Mouse (Mus musculus): ENCODE measurements around the gene Asb2.

The Asb2 gene

DNA sequence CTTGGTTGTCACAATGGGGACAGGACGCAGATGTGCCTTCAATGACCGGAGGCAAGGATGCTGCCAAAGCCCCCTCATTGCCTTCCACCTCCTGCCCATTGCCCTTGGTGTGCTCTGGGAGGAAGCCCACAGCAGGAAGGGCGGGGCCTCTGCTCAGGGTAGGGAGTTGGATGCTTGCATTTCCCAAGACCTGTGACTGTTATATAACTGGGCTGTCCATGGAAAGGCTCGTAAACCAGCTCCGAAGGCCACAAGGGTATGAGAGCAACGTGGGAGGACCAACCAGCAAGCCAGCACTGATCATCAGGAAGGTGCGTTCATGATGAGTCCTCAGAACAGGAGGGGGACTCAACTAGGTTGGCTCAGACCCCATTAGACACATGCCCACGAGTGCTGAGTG, 5.0 kb upstream of the Asb2 start:
- WGBS, result 86% methylated on average over 8 of the region's 8 CpGs

DNA sequence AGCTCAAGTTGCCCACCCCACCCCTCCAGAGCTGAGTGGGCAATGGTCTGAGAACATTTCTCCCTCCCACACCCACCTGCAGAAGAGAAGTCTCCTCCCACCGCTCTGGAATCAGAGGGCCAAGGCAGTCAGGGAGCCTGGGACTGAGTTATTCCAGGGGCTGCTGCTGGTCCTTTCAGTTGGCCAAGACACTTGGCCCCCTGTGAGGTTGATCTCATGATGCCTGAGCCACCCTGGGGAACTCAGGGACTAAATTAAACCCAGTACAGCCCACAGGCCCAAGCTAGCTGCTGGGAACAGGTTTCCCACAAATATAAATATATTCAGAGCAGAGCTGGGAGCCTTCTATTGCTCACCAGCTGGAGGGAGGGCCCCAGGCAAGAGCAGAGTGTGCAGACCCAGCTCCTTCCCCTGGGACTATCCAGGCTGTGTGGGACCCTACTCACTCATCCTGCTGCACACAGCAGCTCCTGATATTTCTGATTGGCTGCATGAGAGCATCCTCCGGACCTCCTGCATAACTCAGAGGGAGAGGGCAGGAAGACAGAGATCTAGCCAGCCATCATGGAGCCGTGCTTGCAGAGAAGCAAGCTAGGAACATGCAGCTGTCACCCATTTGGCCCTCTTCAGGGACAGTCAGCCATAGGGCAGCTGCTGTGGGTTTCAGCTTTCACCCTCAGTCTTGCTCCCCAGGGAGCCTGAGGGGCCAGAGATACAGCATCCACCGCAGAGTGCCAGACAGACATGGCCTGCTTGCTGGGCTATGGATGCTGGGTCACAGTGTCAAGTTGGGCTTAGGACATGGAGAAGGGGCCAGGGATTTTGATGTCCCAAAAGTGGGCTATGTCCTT, 3.4 kb upstream of the Asb2 start:
- WGBS, result 53% methylated on average over 4 of the region's 4 CpGs

- WGBS, result 28% methylated on average over 8 of the region's 8 CpGs
These were observed 2.4 kb upstream of the Asb2 start for GRCm38 (mm10) chr12:103358216-103358615.

DNA sequence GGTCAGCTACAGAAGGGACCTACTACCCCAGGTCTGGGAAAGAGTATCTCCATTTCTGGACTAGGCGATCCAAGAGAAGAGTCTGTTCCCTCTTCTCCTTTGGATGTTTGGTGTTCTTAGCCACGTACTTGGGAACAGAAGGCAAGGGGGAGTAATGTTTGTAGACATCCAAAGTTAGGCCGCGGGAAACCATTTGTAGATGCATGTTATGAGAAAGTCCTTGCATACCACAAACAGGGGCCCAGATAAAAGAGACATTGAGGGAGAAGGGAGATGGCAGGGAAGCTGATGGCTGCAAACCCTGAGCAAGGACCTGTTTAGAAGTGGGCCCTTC, 581 bp upstream of the Asb2 start:
- 51% methylated on average over 4 of the region's 4 CpGs for WGBS

DNA sequence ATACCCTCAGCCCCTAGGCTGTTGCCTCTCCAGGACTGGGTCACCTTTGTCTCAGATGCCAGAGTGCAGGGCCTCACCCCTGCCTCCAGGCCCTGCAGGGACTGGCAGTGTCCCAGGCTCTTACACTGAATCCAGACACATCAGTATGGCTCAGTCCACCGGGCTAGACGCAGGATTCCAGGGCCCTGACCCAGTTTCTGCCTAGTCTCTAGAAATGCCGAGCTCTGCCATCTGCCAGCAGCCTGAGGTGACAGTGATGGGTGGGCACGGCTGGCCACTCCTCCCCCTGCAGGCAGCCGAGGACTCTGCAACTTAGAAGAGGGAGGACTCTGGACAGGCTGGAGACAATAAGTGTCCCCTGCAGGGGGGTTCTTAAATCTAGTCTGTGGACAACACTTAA, 2.3 kb downstream of the Asb2 start:
- 17% methylated on average over 5 of the region's 5 CpGs for WGBS

DNA sequence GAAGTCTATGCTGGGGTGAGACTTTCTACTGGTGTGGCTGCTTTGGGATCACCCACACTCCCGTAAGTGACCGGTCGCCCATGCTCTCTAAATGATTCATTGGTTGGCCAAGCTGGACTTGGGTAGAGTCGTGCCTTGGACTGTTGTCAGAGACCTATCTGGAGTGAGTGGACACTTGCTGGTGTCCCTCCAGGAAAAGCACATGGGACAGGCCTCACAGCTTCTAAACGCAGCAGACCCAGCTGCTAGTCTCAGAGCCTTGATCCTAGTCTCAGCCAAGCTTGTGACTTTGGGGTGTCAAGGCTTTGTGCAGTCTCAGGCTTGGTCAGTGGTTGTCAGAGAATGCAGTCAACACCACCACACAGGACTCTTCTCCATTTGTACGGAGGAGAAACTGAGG, 3.1 kb downstream of the Asb2 start:
- 88% methylated on average over 6 of the region's 6 CpGs for WGBS

DNA sequence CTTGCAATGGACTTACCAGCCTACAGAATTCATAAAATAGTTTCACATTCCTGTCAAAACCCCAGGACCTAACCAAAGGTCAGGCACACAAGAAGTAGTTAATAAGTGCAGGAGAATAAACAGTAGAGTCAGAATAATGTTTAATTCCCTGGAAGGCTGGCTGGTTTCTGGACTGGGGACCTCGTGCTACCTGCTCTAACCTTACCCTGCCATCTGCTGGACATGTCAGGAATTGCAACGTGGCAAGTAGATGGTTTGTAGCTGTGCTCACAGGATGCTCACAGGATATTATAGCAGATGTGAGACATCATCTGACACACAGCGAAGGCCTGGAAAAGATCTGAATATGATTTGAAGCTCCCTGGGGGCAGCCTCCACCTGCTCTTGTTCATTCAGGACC, 7.3 kb downstream of the Asb2 start:
- 6% methylated on average over 3 of the region's 3 CpGs for WGBS

- WGBS, result 69% methylated on average over 5 of the region's 5 CpGs
These were observed 8.4 kb downstream of the Asb2 start for GRCm38 (mm10) chr12:103347406-103347805.

DNA sequence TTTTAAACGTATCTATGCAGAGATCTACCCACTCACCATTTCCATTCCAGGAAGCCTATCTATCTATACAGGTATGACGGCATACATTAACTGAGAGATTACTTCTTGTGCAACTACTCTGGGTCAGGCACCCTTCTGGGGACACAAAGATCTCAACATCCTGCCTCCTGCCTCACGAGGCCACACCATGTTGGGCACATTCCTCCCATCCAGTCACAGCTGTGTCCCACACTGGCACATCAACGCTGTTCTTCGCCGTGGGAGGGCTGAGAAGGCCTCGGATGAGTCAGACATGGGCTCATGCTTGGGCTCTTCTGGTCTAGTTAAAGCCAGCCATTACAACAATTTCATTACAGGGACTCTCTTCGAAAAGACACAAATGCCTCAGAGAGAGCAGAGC, 8.9 kb downstream of the Asb2 start:
- WGBS, result 46% methylated on average over 8 of the region's 8 CpGs

GRCm38 (mm10) chr12:103344934-103345333, 10.9 kb downstream of the Asb2 start:
- WGBS, result 89% methylated on average over 7 of the region's 7 CpGs

DNA sequence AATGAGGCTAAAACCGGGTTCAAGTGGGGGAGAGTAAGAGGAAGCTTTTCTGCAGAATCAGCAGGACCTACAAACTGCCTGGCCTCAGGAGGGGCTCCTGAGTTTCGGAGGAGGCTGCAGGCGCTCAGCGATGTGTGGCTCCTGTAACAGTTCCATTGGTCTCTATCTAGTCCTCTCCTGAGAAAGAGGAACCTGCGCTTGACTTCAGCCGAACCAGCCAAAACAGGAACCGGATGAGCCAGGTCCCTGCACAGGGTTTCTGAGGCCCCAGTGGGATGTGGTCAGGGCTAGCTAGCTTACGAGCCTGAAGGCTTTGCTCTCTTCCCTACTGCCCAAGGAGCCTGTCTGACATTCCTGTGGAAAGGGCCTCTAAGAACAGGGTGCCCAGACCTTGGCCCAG, 12.3 kb downstream of the Asb2 start:
- WGBS, result 82% methylated on average over 8 of the region's 8 CpGs

DNA sequence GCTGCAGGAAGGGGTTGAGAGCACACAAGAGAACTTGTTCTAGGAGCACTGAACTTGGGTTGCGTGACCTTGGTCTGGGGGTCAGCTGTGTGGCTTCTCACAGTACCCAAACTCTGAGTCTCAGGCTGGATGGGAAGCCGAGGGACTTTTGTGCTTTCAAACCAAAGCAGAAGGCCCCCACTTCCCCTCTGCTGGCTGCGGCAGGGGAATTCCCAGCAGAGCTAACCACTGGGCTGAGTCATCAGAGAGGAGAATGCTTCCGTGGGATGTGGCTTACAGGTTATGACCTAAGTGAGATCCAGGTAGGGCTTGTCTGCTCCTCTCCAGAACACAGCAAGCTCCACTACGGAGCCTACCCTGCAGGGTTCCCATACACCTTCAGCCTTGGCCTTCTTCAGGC, 14.6 kb downstream of the Asb2 start:
- WGBS, result 91% methylated on average over 5 of the region's 5 CpGs

- WGBS, result 78% methylated on average over 14 of the region's 14 CpGs
These were observed 17.5 kb downstream of the Asb2 start for GRCm38 (mm10) chr12:103338162-103338798.

DNA sequence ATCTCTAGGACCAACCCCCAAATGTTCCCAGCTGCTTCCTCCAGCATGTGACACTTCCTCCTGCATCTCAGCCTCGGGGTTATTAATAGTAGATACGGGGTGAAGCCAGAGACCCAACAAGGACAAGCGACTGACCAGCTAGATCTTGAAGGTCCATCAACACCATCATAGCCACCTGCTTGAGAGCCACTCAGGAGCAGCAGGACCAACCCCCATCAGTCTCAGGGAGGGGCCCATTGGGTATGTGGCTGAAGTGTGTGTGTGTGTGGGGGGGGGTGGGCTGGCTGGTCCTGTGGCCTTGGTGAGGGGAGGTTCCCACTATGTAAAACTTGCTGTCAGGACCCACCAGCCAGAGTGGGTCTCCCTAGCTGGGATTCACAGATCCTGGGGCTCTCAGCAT, 19.0 kb downstream of the Asb2 start:
- 71% methylated on average over 3 of the region's 3 CpGs for WGBS

GRCm38 (mm10) chr12:103333426-103333825, 22.4 kb downstream of the Asb2 start:
- WGBS, result 88% methylated on average over 15 of the region's 15 CpGs

DNA sequence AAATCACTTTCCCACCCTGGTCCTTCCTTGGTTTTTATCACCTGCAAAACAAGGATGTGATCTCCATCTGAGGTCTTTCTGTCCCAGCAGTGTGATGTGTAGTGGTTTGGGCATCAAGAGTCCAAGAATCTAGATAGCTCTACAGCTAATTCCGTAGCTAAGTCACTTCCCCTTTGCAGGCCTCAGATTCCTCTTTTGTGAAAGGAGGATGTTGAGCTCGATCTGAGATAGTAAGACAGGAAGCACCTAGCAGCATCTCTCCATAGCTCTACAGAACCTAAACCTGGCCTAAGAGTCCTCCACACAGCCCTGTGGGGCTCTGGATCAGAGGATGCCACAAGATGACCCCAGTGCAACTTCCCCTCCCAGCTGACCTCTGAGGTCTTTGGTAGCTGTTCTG, 22.9 kb downstream of the Asb2 start:
- 87% methylated on average over 2 of the region's 2 CpGs for WGBS

- WGBS, result 73% methylated on average over 4 of the region's 4 CpGs
These were observed 24.3 kb downstream of the Asb2 start for GRCm38 (mm10) chr12:103331491-103331890.

GRCm38 (mm10) chr12:103328448-103329191, 27.2 kb downstream of the Asb2 start:
- WGBS, result 58% methylated on average over 7 of the region's 7 CpGs

GRCm38 (mm10) chr12:103327107-103327506, 28.7 kb downstream of the Asb2 start:
- WGBS, result 58% methylated on average over 7 of the region's 7 CpGs

DNA sequence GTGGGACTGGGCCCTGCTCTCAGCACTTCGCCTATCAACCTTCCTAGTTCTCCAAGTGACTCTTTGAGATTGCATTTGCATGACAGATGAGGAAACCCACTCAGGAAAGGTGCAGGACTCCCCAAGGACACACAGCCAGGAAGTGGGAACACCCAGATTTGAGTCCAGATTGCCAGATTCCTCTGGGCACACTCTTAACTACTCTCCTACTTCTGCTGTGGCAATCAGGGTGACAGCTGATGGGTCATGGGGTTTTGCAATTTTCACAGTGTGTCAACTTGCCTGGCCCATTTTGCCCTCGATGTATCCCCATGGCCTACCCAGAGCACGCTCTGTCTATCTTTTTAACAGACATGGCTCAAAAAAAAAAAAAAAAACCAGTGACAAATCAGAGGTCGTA, 29.2 kb downstream of the Asb2 start:
- WGBS, result 85% methylated on average over 4 of the region's 4 CpGs

DNA sequence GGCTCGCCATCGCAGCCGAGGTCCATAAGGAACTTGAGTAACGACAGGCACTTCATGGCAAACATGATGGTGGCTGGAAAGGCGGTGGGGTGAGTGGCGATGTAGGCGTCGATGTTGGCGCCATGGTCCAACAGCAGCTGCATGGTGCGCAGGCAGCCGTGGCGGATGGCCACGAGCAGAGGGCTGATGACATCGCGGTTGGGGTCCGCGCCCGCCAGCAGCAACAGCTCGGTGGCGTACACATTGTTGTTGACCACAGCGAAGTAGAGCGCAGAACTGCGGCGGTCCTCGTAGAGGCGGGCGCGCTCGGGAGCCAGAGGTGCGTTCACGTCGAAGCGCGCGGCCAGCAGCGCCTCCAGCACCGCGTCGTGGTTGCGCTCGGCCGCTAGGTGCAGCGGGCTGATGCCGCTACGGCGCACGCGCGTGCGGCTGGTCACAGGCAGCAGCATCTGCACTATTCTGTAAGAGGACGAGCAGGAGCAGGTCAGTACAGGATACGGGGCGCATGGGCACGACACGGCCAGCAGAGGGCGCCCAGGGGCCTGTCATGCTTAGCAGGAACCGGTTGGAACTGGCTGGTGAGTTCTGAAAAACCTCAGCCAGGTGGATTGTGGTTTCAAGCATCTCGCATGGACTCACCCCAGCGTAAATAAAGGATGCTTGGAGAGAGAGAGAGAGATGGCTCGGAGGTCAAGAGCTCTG, 30.5 kb downstream of the Asb2 start:
- WGBS, result 14% methylated on average over 60 of the region's 60 CpGs

DNA sequence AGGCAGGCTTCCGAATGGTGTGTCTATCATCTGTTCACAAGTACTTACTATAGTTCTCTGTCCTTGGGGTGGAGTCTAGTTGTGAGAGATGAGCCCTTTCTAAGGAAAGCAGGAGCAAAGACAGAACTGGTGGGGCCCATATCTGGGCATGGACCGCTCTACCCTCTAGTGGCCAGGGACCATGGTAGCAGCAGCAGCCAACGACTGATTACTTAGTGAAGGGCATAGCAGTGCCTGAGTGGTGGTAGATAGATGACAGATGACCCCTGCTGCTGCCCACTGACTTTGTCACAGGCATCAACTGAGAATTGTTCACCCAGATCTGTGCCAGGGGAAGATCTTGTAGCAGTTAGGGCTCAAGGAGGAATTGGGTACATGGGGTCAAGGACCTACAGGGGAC, 33.0 kb downstream of the Asb2 start:
- 49% methylated on average over 3 of the region's 3 CpGs for WGBS

All from cerebral cortex, adult 2 months (tissue).